16 mouse cellular contexts compared by ENCODE assay signal in the genomic region with DNA sequence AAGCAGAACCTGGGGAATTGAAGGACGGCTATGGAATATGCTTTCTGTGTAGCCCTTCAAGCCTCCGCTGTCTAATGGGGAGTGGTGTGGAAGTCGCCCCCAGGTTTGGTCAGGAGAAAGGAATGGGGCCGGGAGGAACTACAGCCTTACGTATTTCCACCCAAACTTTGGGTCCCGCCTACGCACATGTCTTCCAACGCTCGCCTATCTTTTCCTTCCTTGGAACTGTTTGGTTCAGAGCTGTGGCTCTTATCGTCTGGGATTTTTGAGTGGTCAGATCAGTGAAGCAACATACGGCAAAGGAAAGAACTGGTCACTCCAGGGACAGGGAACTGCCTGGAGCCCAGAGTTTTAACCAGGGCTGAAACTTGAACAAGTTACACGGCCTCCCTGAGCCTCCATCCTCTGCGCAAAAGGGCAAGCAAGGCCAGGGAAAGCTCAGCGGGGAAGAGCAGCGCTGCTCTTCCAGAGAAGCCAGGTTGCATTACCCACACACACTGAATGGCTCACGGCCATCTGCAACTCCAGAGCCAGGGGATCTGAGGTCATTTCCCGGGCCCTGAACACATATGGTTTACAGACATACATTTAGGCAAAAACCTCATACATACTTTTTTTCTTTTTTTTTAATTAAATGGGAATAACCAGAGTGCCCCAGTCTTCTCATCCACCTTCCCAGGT. TPM values are rescaled to one million over a fixed set of nuclear protein-coding genes. Genes with fewer than 3 reads are reported as not detected.
DNase-seq lines count a peak whose midpoint lies in the region; ATAC-seq and TF ChIP-seq lines count a peak whose summit lies in the region.
"Had no signal": no experiment of that assay in that cellular context is flagged by ENCODE, and none has a peak within 500 bp of the region (broad histone marks: within the 10 kb centered on the region; RNA-seq: fewer than 3 reads in every experiment).

No protein-coding gene starts in this region.

- no peaks in the 10 kb centered on the region for H3K27me3 ChIP-seq in midbrain, embryonic 11.5 days (ENCODE audit: control insufficient read depth, insufficient read depth, low read length)
- H3K27me3 ChIP-seq in midbrain, embryonic 10.5 days (ENCODE audit: low read depth, poor library complexity, severe bottlenecking), result peaks cover 5% of the 10 kb centered on the region; the same call in 1 of the 2 replicates
- H3K27me3 ChIP-seq in heart, embryonic 13.5 days (replicated peaks), result peaks cover 15% of the 10 kb centered on the region

- no peak for TF ChIP-seq CTCF in embryonic fibroblast, embryonic 13.5 days (IDR thresholded peaks at IDR 0.05; ENCODE audit: borderline replicate concordance, insufficient read depth, low read length)

- peak; percentile 68 for DNase-seq in midbrain, embryonic 11.5 days (ENCODE audit: low spot score, missing footprints)
- DNase-seq in midbrain, embryonic 10.5 days (ENCODE audit: low spot score), result no peak
- peak; percentile 44 for DNase-seq in lung, postnatal 10 days
- DNase-seq in right cerebral cortex, postnatal 10 days (ENCODE audit: low spot score in 2 of 2), result no peak
- no peak for DNase-seq in Muller cell, postnatal 12 days (ENCODE audit: inconsistent ontology term)
- no peak for DNase-seq in frontal cortex, adult 2 months (ENCODE audit: extremely low spot score in 1 of 2, low spot score in 1 of 2)
- DNase-seq: cerebellum, adult 9-10 months; kidney, postnatal 14 days; right cerebral cortex, adult 18-20 months had no signal

- H3K36me3 ChIP-seq in midbrain, embryonic 11.5 days (ENCODE audit: control insufficient read depth, insufficient read depth, low read length), result no peaks in the 10 kb centered on the region
- no peaks in the 10 kb centered on the region for H3K36me3 ChIP-seq in midbrain, embryonic 10.5 days
- H3K36me3 ChIP-seq in heart, embryonic 13.5 days, result no peaks in the 10 kb centered on the region
- H3K36me3 ChIP-seq: embryonic facial prominence, embryonic 13.5 days; forebrain, embryonic 15.5 days; G1E; liver, embryonic 12.5 days had no signal

- no peaks in the 10 kb centered on the region for H3K9me3 ChIP-seq in midbrain, embryonic 11.5 days (ENCODE audit: control insufficient read depth, low read length)
- H3K9me3 ChIP-seq in midbrain, embryonic 10.5 days (replicated peaks), result no peaks in the 10 kb centered on the region
- H3K9me3 ChIP-seq in heart, embryonic 13.5 days, result no peaks in the 10 kb centered on the region
- H3K9me3 ChIP-seq: embryonic facial prominence, embryonic 13.5 days; forebrain, embryonic 15.5 days; G1E; liver, embryonic 12.5 days had no signal

- no peak for TF ChIP-seq POLR2A in embryonic fibroblast, embryonic 13.5 days (IDR thresholded peaks at IDR 0.05; ENCODE audit: low read depth, low read length)

- 78% methylated on average over 17 of the region's 17 CpGs for WGBS in midbrain, embryonic 11.5 days
- 78% methylated on average over 17 of the region's 17 CpGs for WGBS in midbrain, embryonic 10.5 days
- WGBS in heart, embryonic 13.5 days, result 36% methylated on average over 17 of the region's 17 CpGs

- no peak overlapping the region for H3K4me2 ChIP-seq in midbrain, embryonic 11.5 days
- H3K4me2 ChIP-seq in heart, embryonic 13.5 days, result peak overlapping the region; percentile 36
- H3K4me2 ChIP-seq: embryonic facial prominence, embryonic 13.5 days; forebrain, embryonic 15.5 days; liver, embryonic 12.5 days had no signal

- H3K4me1 ChIP-seq in midbrain, embryonic 11.5 days (ENCODE audit: control insufficient read depth, insufficient read depth, low read length), result peaks cover 6% of the 10 kb centered on the region; the same call in 1 of the 2 replicates
- peaks cover 43% of the 10 kb centered on the region for H3K4me1 ChIP-seq in midbrain, embryonic 10.5 days
- peaks cover 4% of the 10 kb centered on the region for H3K4me1 ChIP-seq in embryonic fibroblast, embryonic 13.5 days (ENCODE audit: control insufficient read depth, insufficient read depth, low read length)
- H3K4me1 ChIP-seq in heart, embryonic 13.5 days, result peaks cover 68% of the 10 kb centered on the region

- no peak for ATAC-seq in midbrain, embryonic 11.5 days (ENCODE audit: low FRiP score)
- ATAC-seq in heart, embryonic 13.5 days (ENCODE audit: extremely low read depth, insufficient number of reproducible peaks, low FRiP score, low TSS enrichment), result peak; percentile 28; the same call in 1 of the 2 replicates
- ATAC-seq: forebrain, embryonic 15.5 days; liver, embryonic 12.5 days had no signal

- H3K4me3 ChIP-seq in midbrain, embryonic 11.5 days (ENCODE audit: low read depth, low read length), result no peak overlapping the region
- no peak overlapping the region for H3K4me3 ChIP-seq in midbrain, embryonic 10.5 days
- no peak overlapping the region for H3K4me3 ChIP-seq in embryonic fibroblast, embryonic 13.5 days (ENCODE audit: insufficient read depth, low read length)
- 0 out of 2 replicates have a peak overlapping the region, but pooled peaks have one; percentile 5 for H3K4me3 ChIP-seq in heart, embryonic 13.5 days
- H3K4me3 ChIP-seq: embryonic facial prominence, embryonic 13.5 days; forebrain, embryonic 15.5 days; liver, embryonic 12.5 days; megakaryocyte, embryonic 14.5 days had no signal

- no peak overlapping the region for H3K27ac ChIP-seq in midbrain, embryonic 11.5 days (ENCODE audit: low read depth, low read length)
- H3K27ac ChIP-seq in midbrain, embryonic 10.5 days (replicated peaks), result no peak overlapping the region
- peak overlapping the region; percentile 64 for H3K27ac ChIP-seq in embryonic fibroblast, embryonic 13.5 days (ENCODE audit: insufficient read depth, low read length)
- H3K27ac ChIP-seq in heart, embryonic 13.5 days (replicated peaks), result peak overlapping the region; percentile 90
- H3K27ac ChIP-seq: embryonic facial prominence, embryonic 13.5 days; forebrain, embryonic 15.5 days; liver, embryonic 12.5 days had no signal

- H3K9ac ChIP-seq in midbrain, embryonic 11.5 days (ENCODE audit: low read length), result no peak overlapping the region
- peak overlapping the region; percentile 56; the same call in 1 of the 2 replicates for H3K9ac ChIP-seq in heart, embryonic 13.5 days
- H3K9ac ChIP-seq: embryonic facial prominence, embryonic 13.5 days; forebrain, embryonic 15.5 days; liver, embryonic 12.5 days had no signal

RNA-seq across cellular contexts. Expression of a gene that starts 4.9 kb away (rescaled TPM):
- 9.4 and 11.2 TPM in 2 replicates for polyA plus RNA-seq in midbrain, embryonic 11.5 days (2014; fragmentation: Nextera tagmentation; extraction: Ambion mirVana)
- polyA plus RNA-seq in midbrain, embryonic 10.5 days (2016; fragmentation: Nextera tagmentation; extraction: Ambion mirVana), result 11.7 and 12.7 TPM in 2 replicates
- polyA plus RNA-seq in embryonic fibroblast, embryonic 13.5 days (2011; ENCODE audit: insufficient read length, low read depth, missing spikeins), result 21.0 TPM in 2 replicates
- 21.6 and 21.8 TPM in 2 replicates for polyA plus RNA-seq in heart, embryonic 13.5 days (2015; fragmentation: Nextera tagmentation; extraction: Ambion mirVana)
- 1.7 and 2.0 TPM in 2 replicates for polyA plus RNA-seq in frontal cortex, adult 2 months (2012; rRNA removed)
- polyA plus RNA-seq: G1E had no signal

RNA-seq across cellular contexts. Expression of a gene that starts 45.5 kb away (rescaled TPM):
- 0.75 and 0.96 TPM in 2 replicates for polyA plus RNA-seq in midbrain, embryonic 11.5 days (2014; fragmentation: Nextera tagmentation; extraction: Ambion mirVana)
- polyA plus RNA-seq in midbrain, embryonic 10.5 days (2016; fragmentation: Nextera tagmentation; extraction: Ambion mirVana), result 0.49 and 1.0 TPM in 2 replicates
- 0.42 and 0.65 TPM in 2 replicates for polyA plus RNA-seq in embryonic fibroblast, embryonic 13.5 days (2011; ENCODE audit: insufficient read length, low read depth, missing spikeins)
- 0.19 and 0.49 TPM in 2 replicates for polyA plus RNA-seq in heart, embryonic 13.5 days (2015; fragmentation: Nextera tagmentation; extraction: Ambion mirVana)
- polyA plus RNA-seq in frontal cortex, adult 2 months (2012; rRNA removed), result 58.2 and 58.9 TPM in 2 replicates
- polyA plus RNA-seq: G1E had no signal

Comparison
In these comparisons a context has a peak if more than half of its experiments do, and no peak if none do; other contexts are left out.
1. DNase-seq: peak in midbrain, embryonic 11.5 days (single experiment) and lung, postnatal 10 days (single experiment); none in midbrain, embryonic 10.5 days (single experiment), right cerebral cortex, postnatal 10 days (0 of 2), Muller cell, postnatal 12 days (single experiment) and frontal cortex, adult 2 months (0 of 2).
2. H3K27ac ChIP-seq: peak in embryonic fibroblast, embryonic 13.5 days (single experiment) and heart, embryonic 13.5 days (single experiment); none in midbrain, embryonic 11.5 days (single experiment) and midbrain, embryonic 10.5 days (single experiment).
3. RNA of a gene that starts 45.5 kb away (polyA plus RNA-seq): 58.2 to 58.9 TPM in frontal cortex, adult 2 months; 0.75 to 0.96 TPM in midbrain, embryonic 11.5 days, 0.42 to 0.65 TPM in embryonic fibroblast, embryonic 13.5 days, 0.19 to 0.49 TPM in heart, embryonic 13.5 days and 0.49 to 1.0 TPM in midbrain, embryonic 10.5 days; every median in the first group is over 10 times any median in the second.